Mouse (Mus musculus) lung, postnatal 0 days (tissue): ENCODE data around the gene Tmem150c.

Source experiments
- CTCF ChIP-seq: IDR thresholded peaks from 2 replicates; pipeline ENCODE4 v1.5.1; 2016; ENCODE audit warnings: antibody characterized with exemption, mild to moderate bottlenecking
- EP300 ChIP-seq: IDR thresholded peaks from 2 replicates; pipeline ENCODE4 v1.6.1; 2016; ENCODE audit warnings: antibody characterized with exemption, mild to moderate bottlenecking, control low read depth

GRCm38 (mm10) chr5:100040281-100040784, 119.3 kb downstream of the Tmem150c start:
- no peak for TF ChIP-seq EP300
- no peak for TF ChIP-seq CTCF
